ENCODE assay signal across 25 mouse cellular contexts in genomic region chr6:72126128-72126917, GRCm38 (mm10). TPM values are rescaled to one million over a fixed set of nuclear protein-coding genes. Genes with fewer than 3 reads are reported as not detected.
DNase-seq lines count a peak whose midpoint lies in the region; ATAC-seq and TF ChIP-seq lines count a peak whose summit lies in the region.
"Had no signal": no experiment of that assay in that cellular context is flagged by ENCODE, and none has a peak within 500 bp of the region (broad histone marks: within the 10 kb centered on the region; RNA-seq: fewer than 3 reads in every experiment).

No protein-coding gene starts in this region.

- no peak overlapping the region for H3K9ac ChIP-seq in kidney, embryonic 16.5 days (replicated peaks; ENCODE audit: low read length)
- H3K9ac ChIP-seq in CH12.LX (ENCODE audit: insufficient read depth, low read depth): no peak overlapping the region
- no peak overlapping the region for H3K9ac ChIP-seq in limb, embryonic 14.5 days (ENCODE audit: low read depth, low read length, severe bottlenecking)
- H3K9ac ChIP-seq: forebrain, embryonic 12.5 days; forebrain, postnatal 0 days; intestine, embryonic 15.5 days; limb, embryonic 12.5 days; liver, embryonic 13.5 days; midbrain, embryonic 13.5 days had no signal

- TF ChIP-seq CTCF in CH12.LX (conservative IDR thresholded peaks at IDR 0.05 in 1 of 2, IDR thresholded peaks at IDR 0.05 in 1 of 2; ENCODE audit: low read depth in 2 of 2, low read length in 2 of 2): no peak
- TF ChIP-seq CTCF in thymus, adult 2 months (IDR thresholded peaks at IDR 0.05; ENCODE audit: borderline replicate concordance, control insufficient read depth, extremely low read depth, insufficient read depth, low read length, poor library complexity): no peak

- no peaks in the 10 kb centered on the region for H3K9me3 ChIP-seq in kidney, embryonic 16.5 days (ENCODE audit: low read length)
- no peaks in the 10 kb centered on the region for H3K9me3 ChIP-seq in CH12.LX (replicated peaks; ENCODE audit: low read length)
- no peaks in the 10 kb centered on the region for H3K9me3 ChIP-seq in limb, embryonic 14.5 days (ENCODE audit: control insufficient read depth, low read length)
- H3K9me3 ChIP-seq: forebrain, embryonic 12.5 days; hindbrain, embryonic 10.5 days; intestine, embryonic 15.5 days; limb, embryonic 12.5 days; liver, embryonic 13.5 days; midbrain, embryonic 13.5 days had no signal

- TF ChIP-seq EP300 in CH12.LX (IDR thresholded peaks at IDR 0.05; ENCODE audit: low read length): no peak; the same call in 1 of the 2 replicates

- H3K27ac ChIP-seq in kidney, embryonic 16.5 days (ENCODE audit: low read length): no peak overlapping the region
- H3K27ac ChIP-seq in CH12.LX (ENCODE audit: insufficient read depth, low read depth): 0 out of 2 replicates have a peak overlapping the region, but pooled peaks have one; percentile 4
- H3K27ac ChIP-seq in limb, embryonic 14.5 days (replicated peaks; ENCODE audit: low read depth, low read length): no peak overlapping the region
- no peak overlapping the region for H3K27ac ChIP-seq in thymus, adult 2 months (ENCODE audit: control insufficient read depth, insufficient read depth, low read length)
- H3K27ac ChIP-seq: forebrain, embryonic 12.5 days; hindbrain, embryonic 10.5 days; intestine, embryonic 15.5 days; limb, embryonic 12.5 days; liver, embryonic 13.5 days; macrophage; midbrain, embryonic 13.5 days had no signal

- no peaks in the 10 kb centered on the region for H3K27me3 ChIP-seq in kidney, embryonic 16.5 days (ENCODE audit: insufficient read depth, low read length)
- H3K27me3 ChIP-seq in CH12.LX (replicated peaks): no peaks in the 10 kb centered on the region
- no peaks in the 10 kb centered on the region for H3K27me3 ChIP-seq in limb, embryonic 14.5 days (ENCODE audit: control insufficient read depth, insufficient read depth, low read length)
- no peaks in the 10 kb centered on the region for H3K27me3 ChIP-seq in thymus, adult 2 months (ENCODE audit: control insufficient read depth, insufficient read depth, low read length)
- H3K27me3 ChIP-seq: forebrain, embryonic 12.5 days; intestine, embryonic 15.5 days; limb, embryonic 12.5 days; liver, embryonic 13.5 days; midbrain, embryonic 13.5 days had no signal

- no peak for TF ChIP-seq RAD21 in CH12.LX (IDR thresholded peaks at IDR 0.05; ENCODE audit: low read depth, low read length)

- no peak overlapping the region; the same call in 1 of the 2 replicates for H3K4me2 ChIP-seq in kidney, embryonic 16.5 days (replicated peaks; ENCODE audit: low read depth, low read length)
- no peak overlapping the region for H3K4me2 ChIP-seq in CH12.LX (ENCODE audit: insufficient read depth, low read depth, poor library complexity, severe bottlenecking)
- H3K4me2 ChIP-seq in limb, embryonic 14.5 days (replicated peaks; ENCODE audit: low read depth, low read length, severe bottlenecking): no peak overlapping the region
- H3K4me2 ChIP-seq: forebrain, embryonic 12.5 days; intestine, embryonic 15.5 days; limb, embryonic 12.5 days; liver, embryonic 13.5 days; midbrain, embryonic 13.5 days had no signal

- ATAC-seq in kidney, embryonic 16.5 days (ENCODE audit: low FRiP score, low TSS enrichment): peak; percentile 85
- peak; percentile 63; the same call in 1 of the 2 replicates for ATAC-seq in limb, embryonic 14.5 days (ENCODE audit: low FRiP score, low read depth)
- ATAC-seq: forebrain, postnatal 0 days; hindbrain, embryonic 16.5 days; intestine, embryonic 15.5 days; midbrain, embryonic 13.5 days had no signal

- 0 out of 2 replicates have a peak, but pooled peaks cover 2% of the 10 kb centered on the region for H3K79me2 ChIP-seq in CH12.LX (replicated peaks; ENCODE audit: control insufficient read depth, extremely low read depth, insufficient read depth, poor library complexity, severe bottlenecking)

- dilution Hi-C loops in CH12.LX (cut with MboI; ENCODE audit: extremely low pct_ligation_motif_present, extremely low pct_unique_long_range_greater_than_20kb, low sequenced_read_pairs): no loop called here

- DNase-seq in kidney, adult 8-10 months: no peak
- peak; percentile 37 for DNase-seq in A20 (ENCODE audit: low read depth, low spot score)
- DNase-seq in CH12.LX (ENCODE audit: extremely low read depth): peak; percentile 24
- no peak for DNase-seq in limb, embryonic 14.5 days (ENCODE audit: low spot score)
- DNase-seq in gastrocnemius, postnatal 10 days: no peak
- DNase-seq in thymus, adult 2 months: no peak
- DNase-seq: adrenal gland, postnatal 36 days; cerebellum, adult 18-20 months; cerebellum, postnatal 10 days; forebrain, postnatal 0 days; heart, postnatal 14 days; kidney, postnatal 14 days; liver, embryonic 13.5 days; lung, adult 2 months; lung, postnatal 10 days; right cerebral cortex, postnatal 4 days had no signal

- H3K4me1 ChIP-seq in kidney, embryonic 16.5 days (ENCODE audit: insufficient read depth, low read length): no peaks in the 10 kb centered on the region
- peaks cover 16 to 36% of the 10 kb centered on the region in 2 experiments for H3K4me1 ChIP-seq in CH12.LX (ENCODE audit: control insufficient read depth in 1 of 2, insufficient read depth in 2 of 2)
- H3K4me1 ChIP-seq in limb, embryonic 14.5 days (ENCODE audit: control insufficient read depth, insufficient read depth, low read length): no peaks in the 10 kb centered on the region
- no peaks in the 10 kb centered on the region for H3K4me1 ChIP-seq in thymus, adult 2 months (replicated peaks; ENCODE audit: control insufficient read depth, insufficient read depth, low read length)
- H3K4me1 ChIP-seq: forebrain, embryonic 12.5 days; hindbrain, embryonic 10.5 days; intestine, embryonic 15.5 days; limb, embryonic 12.5 days; midbrain, embryonic 13.5 days had no signal

- 58% methylated on average over 9 of the region's 9 CpGs for WGBS in kidney, embryonic 16.5 days
- 72% methylated on average over 9 of the region's 9 CpGs for WGBS in limb, embryonic 14.5 days
- 82% methylated on average over 9 of the region's 9 CpGs for WGBS in thymus, adult 2 months

- TF ChIP-seq POLR2A in CH12.LX (IDR thresholded peaks at IDR 0.05; ENCODE audit: low read depth, low read length): no peak
- no peak for TF ChIP-seq POLR2A in limb, embryonic 14.5 days (IDR thresholded peaks at IDR 0.05; ENCODE audit: borderline replicate concordance, extremely low read depth, insufficient read depth, insufficient read length)
- no peak for TF ChIP-seq POLR2A in thymus, adult 2 months (IDR thresholded peaks at IDR 0.05; ENCODE audit: control insufficient read depth, extremely low read depth, insufficient read depth, low read length, poor library complexity)

- peaks cover 4% of the 10 kb centered on the region for H3K36me3 ChIP-seq in kidney, embryonic 16.5 days (ENCODE audit: insufficient read depth, low read length)
- peaks cover 10 to 33% of the 10 kb centered on the region in 2 experiments for H3K36me3 ChIP-seq in CH12.LX (replicated peaks in 1 of 2; ENCODE audit: control insufficient read depth in 1 of 2, insufficient read depth in 1 of 2, low read length in 1 of 2)
- H3K36me3 ChIP-seq in limb, embryonic 14.5 days (ENCODE audit: control insufficient read depth, insufficient read depth, low read length): peaks cover 13% of the 10 kb centered on the region
- H3K36me3 ChIP-seq in thymus, adult 2 months (ENCODE audit: control insufficient read depth, insufficient read depth, low read length): no peaks in the 10 kb centered on the region
- H3K36me3 ChIP-seq: intestine, embryonic 15.5 days had no signal

- in situ Hi-C loops in CH12.LX (cut with MboI; ENCODE audit: low pct_ligation_motif_present, low pct_unique_long_range_greater_than_20kb, low sequenced_read_pairs): no loop called here

- H3K4me3 ChIP-seq in kidney, embryonic 16.5 days (ENCODE audit: low read length): no peak overlapping the region
- H3K4me3 ChIP-seq in CH12.LX (replicated peaks in 1 of 3; ENCODE audit: low read depth in 2 of 3, low read length in 2 of 3, poor library complexity in 1 of 3): no peak overlapping the region
- H3K4me3 ChIP-seq in limb, embryonic 14.5 days (replicated peaks; ENCODE audit: low read length): no peak overlapping the region
- H3K4me3 ChIP-seq in thymus, adult 2 months (ENCODE audit: control insufficient read depth, insufficient read depth, low read length): no peak overlapping the region
- H3K4me3 ChIP-seq: erythroblast, embryonic 14.5 days; forebrain, embryonic 12.5 days; hindbrain, embryonic 10.5 days; intestine, embryonic 15.5 days; limb, embryonic 12.5 days; liver, embryonic 13.5 days; midbrain, embryonic 13.5 days had no signal

TF ChIP-seq in CH12.LX, 34 proteins besides CTCF, POLR2A, EP300 and RAD21:
- TF ChIP-seq HCFC1 (IDR thresholded peaks at IDR 0.05; ENCODE audit: low read depth, low read length) (peak; percentile 62), MAZ (IDR thresholded peaks at IDR 0.05; ENCODE audit: low read depth, low read length) (no peak)
TF ChIP-seq in CH12.LX: peak in this region for 1.

RNA-seq across cellular contexts. Expression of gene St3gal5, which starts 28.9 kb away (rescaled TPM):
- 32.5 and 34.0 TPM in 2 replicates for polyA plus RNA-seq in kidney, embryonic 16.5 days (2015; fragmentation: Nextera tagmentation; extraction: Ambion mirVana)
- total RNA-seq in CH12.LX (2012; rRNA removed) (16.0 and 19.8 TPM in 2 replicates), CH12.LX (2014; rRNA removed) (3.4 and 4.0 TPM in 2 replicates)
- polyA plus RNA-seq in CH12.LX (2012; ENCODE audit: insufficient read length, low read depth): 19.3 and 21.4 TPM in 2 replicates
- polyA plus RNA-seq in limb, embryonic 14.5 days (2012; rRNA removed): 26.1 and 26.3 TPM in 2 replicates
- polyA plus RNA-seq in limb, embryonic 14.5 days (2014; fragmentation: Nextera tagmentation; extraction: Ambion mirVana): 25.5 and 30.3 TPM in 2 replicates
- 100 to 1,000 TPM in 1 of 2 experiments, 10 to 100 TPM in 1; 84.7 to 105 TPM for total RNA-seq in gastrocnemius, postnatal 10 days (2021)
- polyA plus RNA-seq in thymus, adult 2 months (2012; rRNA removed): 4.4 and 5.3 TPM in 2 replicates

Comparison
In these comparisons a context has a peak if more than half of its experiments do, and no peak if none do; other contexts are left out.
1. DNase-seq: peak in A20 (single experiment) and CH12.LX (single experiment); none in kidney, adult 8-10 months (0 of 2), limb, embryonic 14.5 days (single experiment), gastrocnemius, postnatal 10 days (single experiment) and thymus, adult 2 months (single experiment).